Mouse (Mus musculus) myocyte (in vitro differentiated cells): ENCODE results near the gene Zan. TPM values are rescaled to one million over a fixed set of nuclear protein-coding genes. Genes with fewer than 3 reads are reported as not detected.

Source experiments
- H3K27me3 ChIP-seq: one replicate; pipeline ENCODE4 v1.6.1; 2011; ENCODE audit not compliant: control insufficient read depth, insufficient read depth, insufficient read length
- H3K36me3 ChIP-seq: one replicate; pipeline ENCODE4 v1.6.1; 2011; ENCODE audit not compliant: control insufficient read depth, insufficient read depth
- H3K4me2 ChIP-seq: one replicate; pipeline ENCODE4 v1.6.1; 2011; ENCODE audit warnings: low read depth, control low read depth
- H3K4me3 ChIP-seq: one replicate; pipeline ENCODE4 v1.5.1; 2011; ENCODE audit warnings: mild to moderate bottlenecking, control low read depth, moderate library complexity
- H3K79me2 ChIP-seq: one replicate; pipeline ENCODE4 v1.6.1; 2011; ENCODE audit not compliant: control insufficient read depth, insufficient read depth
- H3ac ChIP-seq: one replicate; pipeline ENCODE4 v1.6.1; 2011; ENCODE audit not compliant: control insufficient read depth, insufficient read length
- MYOG ChIP-seq, 3 experiments: IDR thresholded peaks; one replicate each; pipeline ENCODE4 v1.6.1; 2011; ENCODE audit warnings: control low read depth in 2 of 3, low read depth in 2 of 3, mild to moderate bottlenecking in 2 of 3; ENCODE audit not compliant: insufficient read length in 2 of 3, control insufficient read depth in 1 of 3, insufficient read depth in 1 of 3
- POLR2A ChIP-seq: IDR thresholded peaks from one replicate; pipeline ENCODE4 v1.6.1; 2011; ENCODE audit warnings: low read depth, mild to moderate bottlenecking, control low read depth, moderate library complexity; ENCODE audit not compliant: insufficient read length
- REST ChIP-seq: IDR thresholded peaks from one replicate; pipeline ENCODE4 v1.6.1; 2011; ENCODE audit warnings: mild to moderate bottlenecking, control low read depth, moderate library complexity; ENCODE audit not compliant: insufficient read depth, insufficient read length
- TCF12 ChIP-seq: IDR thresholded peaks from one replicate; pipeline ENCODE4 v1.6.1; 2011; ENCODE audit warnings: mild to moderate bottlenecking, control low read depth; ENCODE audit not compliant: poor library complexity, insufficient read depth, severe bottlenecking
- TCF3 ChIP-seq: IDR thresholded peaks from one replicate; pipeline ENCODE4 v1.6.1; 2011; ENCODE audit warnings: low read depth, control low read depth; ENCODE audit not compliant: insufficient read length
- polyA plus RNA-seq: library from polyadenylated mRNA; unstranded; fragments of >200 nt; fragmentation: generic; extraction: Trizol; gene quantifications from one replicate; pipeline ENCODE4 v1.2.1, GENCODE M21; 2012; ENCODE audit warnings: missing spikeins

The Zan gene
- polyA plus RNA-seq, 1 experiment: 0.01 TPM

DNA sequence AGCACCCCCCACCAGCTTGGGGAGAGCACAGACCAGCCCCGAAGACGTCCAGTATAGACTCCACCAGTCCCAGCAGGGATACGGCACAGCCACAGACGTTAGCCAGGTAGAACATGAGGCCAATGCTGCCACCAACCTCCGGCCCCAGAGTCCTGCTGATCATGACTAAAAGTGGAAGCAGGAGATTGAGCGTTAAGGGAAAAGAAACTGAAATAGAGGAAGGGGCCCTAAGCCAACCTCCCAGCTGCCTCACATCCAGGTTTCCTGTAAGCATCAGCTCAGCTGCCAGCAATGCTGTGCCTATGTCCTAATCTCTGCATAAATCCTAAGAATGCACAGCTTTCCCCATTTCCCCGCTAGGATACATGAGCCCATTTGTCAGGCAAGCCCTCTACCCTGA lies 146.0 kb downstream of the Zan start:
- Histone ChIP-seq H3K36me3 (no peaks in the 10 kb centered on the region), H3K4me2 (no peak overlapping the region), H3ac (no peak overlapping the region), H3K79me2 (no peaks in the 10 kb centered on the region), H3K4me3 (no peak overlapping the region), H3K27me3 (no peaks in the 10 kb centered on the region)
- TF ChIP-seq REST: no peak
- TF ChIP-seq POLR2A: no peak
- TF ChIP-seq TCF12: no peak
- TF ChIP-seq MYOG (IDR thresholded peaks at IDR 0.05; ENCODE audit: control insufficient read depth in 1 of 3, insufficient read depth in 1 of 3, insufficient read length in 2 of 3, low read depth in 2 of 3): no peak
- TF ChIP-seq TCF3: no peak

Other genes with a start within 250 kb of the Zan start
- gene Ache, start 189.5 kb downstream of the Zan start, polyA plus RNA-seq: 10.9 TPM
- 9.0 TPM for gene Ufsp1, start 182.4 kb downstream of the Zan start, polyA plus RNA-seq
- 59.0 TPM for gene Srrt, start 169.4 kb downstream of the Zan start, polyA plus RNA-seq
- 46.2 TPM for gene Trip6, start 162.7 kb downstream of the Zan start, polyA plus RNA-seq
- 7.9 TPM for gene Slc12a9, start 143.5 kb downstream of the Zan start, polyA plus RNA-seq
- gene Ephb4, start 127.0 kb downstream of the Zan start, polyA plus RNA-seq: 17.8 TPM
- 53.0 TPM for gene Pop7, start 25.5 kb upstream of the Zan start, polyA plus RNA-seq
- gene Gigyf1, start 41.5 kb upstream of the Zan start, polyA plus RNA-seq: 9.6 TPM
- not detected for gene Epo, start 56.2 kb upstream of the Zan start, polyA plus RNA-seq
- 632 TPM for gene Gnb2, start 56.4 kb upstream of the Zan start, polyA plus RNA-seq
- gene Actl6b, start 76.5 kb upstream of the Zan start, polyA plus RNA-seq: not detected
- gene Tfr2, start 92.8 kb upstream of the Zan start, polyA plus RNA-seq: 1.1 TPM
- gene Mospd3, start 124.0 kb upstream of the Zan start, polyA plus RNA-seq: 30.3 TPM
- 368 TPM for gene Pcolce, start 136.7 kb upstream of the Zan start, polyA plus RNA-seq
- 0.72 TPM for gene Fbxo24, start 151.9 kb upstream of the Zan start, polyA plus RNA-seq
- gene Lrch4, start 152.1 kb upstream of the Zan start, polyA plus RNA-seq: 29.1 TPM
- gene Gm20605, start 152.1 kb upstream of the Zan start, polyA plus RNA-seq: 3.3 TPM
- 4.6 TPM for gene Sap25, start 164.3 kb upstream of the Zan start, polyA plus RNA-seq
- 0.04 TPM for gene Irs3, start 168.7 kb upstream of the Zan start, polyA plus RNA-seq
- 8.7 TPM for gene Agfg2, start 207.7 kb upstream of the Zan start, polyA plus RNA-seq